Mouse (Mus musculus): ENCODE data around the gene Ttyh3.

Ttyh3 gene

GRCm38 (mm10) chr5:140651231-140651630, 2.4 kb upstream of the Ttyh3 start:
- DNase-seq, result no peak

- DNase-seq, result no peak
Observed at GRCm38 (mm10) chr5:140649881-140650414, 1.1 kb upstream of the Ttyh3 start.

- DNase-seq, result peak; percentile 96
Observed at GRCm38 (mm10) chr5:140649101-140649667, 353 bp upstream of the Ttyh3 start.

GRCm38 (mm10) chr5:140647821-140648518, 861 bp downstream of the Ttyh3 start:
- DNase-seq, result peak; percentile 54

GRCm38 (mm10) chr5:140647031-140647760, 1.6 kb downstream of the Ttyh3 start:
- no peak for DNase-seq

GRCm38 (mm10) chr5:140646171-140646570, 2.7 kb downstream of the Ttyh3 start:
- DNase-seq, result no peak

- no peak for DNase-seq
Observed at GRCm38 (mm10) chr5:140645454-140645853, 3.4 kb downstream of the Ttyh3 start.

GRCm38 (mm10) chr5:140644702-140645201, 4.1 kb downstream of the Ttyh3 start:
- DNase-seq, result peak; percentile 50

- DNase-seq, result no peak
Observed at GRCm38 (mm10) chr5:140644263-140644662, 4.6 kb downstream of the Ttyh3 start.

- DNase-seq, result no peak
Observed at GRCm38 (mm10) chr5:140642076-140642475, 6.8 kb downstream of the Ttyh3 start.

- DNase-seq, result no peak
Observed at GRCm38 (mm10) chr5:140641254-140641928, 7.4 kb downstream of the Ttyh3 start.

GRCm38 (mm10) chr5:140640812-140641211, 8.0 kb downstream of the Ttyh3 start:
- no peak for DNase-seq

GRCm38 (mm10) chr5:140639871-140640270, 9.0 kb downstream of the Ttyh3 start:
- no peak for DNase-seq

GRCm38 (mm10) chr5:140639312-140639711, 9.5 kb downstream of the Ttyh3 start:
- DNase-seq, result no peak

- no peak for DNase-seq
Observed at GRCm38 (mm10) chr5:140638484-140638883, 10.3 kb downstream of the Ttyh3 start.

GRCm38 (mm10) chr5:140637989-140638388, 10.8 kb downstream of the Ttyh3 start:
- DNase-seq, result no peak

- DNase-seq, result no peak
Observed at GRCm38 (mm10) chr5:140637058-140637410, 11.8 kb downstream of the Ttyh3 start.

- DNase-seq, result peak; percentile 52
Observed at GRCm38 (mm10) chr5:140636316-140637057, 12.3 kb downstream of the Ttyh3 start.

GRCm38 (mm10) chr5:140634798-140635722, 13.8 kb downstream of the Ttyh3 start:
- no peak for DNase-seq

GRCm38 (mm10) chr5:140633432-140633831, 15.4 kb downstream of the Ttyh3 start:
- no peak for DNase-seq

GRCm38 (mm10) chr5:140628995-140629394, 19.8 kb downstream of the Ttyh3 start:
- DNase-seq, result no peak
